Mouse (Mus musculus) erythroid progenitor cell, adult 5-6 weeks (primary cell): ENCODE results near the gene Crybg1. TPM values are rescaled to one million over a fixed set of nuclear protein-coding genes. Genes with fewer than 3 reads are reported as not detected.
A peak's percentile ranks its signal among the peaks of the same experiment; 100 is the strongest.
"Not testable (repeated sequence)": the region's sequence is repeated elsewhere in the genome, so short reads cannot be mapped to it uniquely, and the experiment has no call there.

Experiments
- ATAC-seq: replicated peaks from 2 replicates; pipeline ENCODE4 v1.8.0; 2016; ENCODE audit warnings: moderate number of reproducible peaks, mild to moderate bottlenecking, moderate TSS enrichment, inconsistent platforms; ENCODE audit not compliant: poor library complexity, low FRiP score, severe bottlenecking
- total RNA-seq, 2 experiments: library from RNA; stranded (forward) in 1 of 2; stranded (reverse) in 1 of 2; fragments of 150-400 nt in 1 of 2; fragments of 186-747, 209-891 nt in 1 of 2; gene quantifications; 2 replicates each; pipeline versions ENCODE4 v1.2.3 to v1.2.4; 2015 to 2017; ENCODE audit warnings: low replicate concordance in 2 of 2

Gene Crybg1
- total RNA-seq, 2 experiments from 2014 or later, result 3.8 to 4.2 TPM

DNA sequence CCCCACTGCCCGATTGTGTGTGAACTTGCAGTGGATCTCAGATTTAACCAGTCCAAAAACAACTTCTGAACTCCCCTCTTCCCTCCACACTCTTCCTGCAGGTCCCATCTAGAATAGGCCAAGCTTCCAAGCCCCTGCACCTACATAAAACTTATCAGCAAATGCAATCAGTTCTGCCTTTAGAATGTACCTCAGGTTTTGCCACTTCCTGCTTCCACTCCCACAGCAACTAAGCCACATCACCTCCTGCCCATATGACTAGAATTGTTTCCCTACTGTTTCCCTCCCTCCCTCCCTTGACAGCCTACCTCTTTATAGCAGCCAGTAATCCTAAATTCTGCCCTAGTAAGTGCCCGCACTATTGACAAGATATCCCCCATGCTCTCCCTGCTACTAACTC is 164.8 kb downstream of the Crybg1 start:
- ATAC-seq, result no peak

- no peak for ATAC-seq
Observed at GRCm38 (mm10) chr10:43983241-43983640, 165.4 kb downstream of the Crybg1 start.

DNA sequence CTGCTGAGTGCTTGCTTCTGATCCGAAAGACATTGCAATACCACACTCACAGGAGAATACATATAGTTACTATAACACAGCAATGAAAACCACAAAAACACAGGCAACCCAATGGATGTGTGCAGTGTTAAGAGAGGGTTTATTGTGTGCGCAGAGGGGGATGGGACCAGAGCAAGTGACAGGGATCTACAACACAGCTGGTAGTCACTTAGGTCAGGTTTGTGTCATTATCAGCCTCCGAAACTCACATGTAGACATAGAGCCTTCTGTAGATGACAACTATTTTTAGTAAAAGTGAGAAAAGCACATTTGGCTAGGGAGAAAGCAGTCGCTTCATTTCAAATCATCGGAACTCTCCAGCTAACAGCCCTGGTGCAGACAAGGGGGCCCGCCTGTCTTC is 166.2 kb downstream of the Crybg1 start:
- no peak for ATAC-seq

- not testable (repeated sequence) for ATAC-seq
Observed at GRCm38 (mm10) chr10:43980742-43981141, 167.9 kb downstream of the Crybg1 start.

DNA sequence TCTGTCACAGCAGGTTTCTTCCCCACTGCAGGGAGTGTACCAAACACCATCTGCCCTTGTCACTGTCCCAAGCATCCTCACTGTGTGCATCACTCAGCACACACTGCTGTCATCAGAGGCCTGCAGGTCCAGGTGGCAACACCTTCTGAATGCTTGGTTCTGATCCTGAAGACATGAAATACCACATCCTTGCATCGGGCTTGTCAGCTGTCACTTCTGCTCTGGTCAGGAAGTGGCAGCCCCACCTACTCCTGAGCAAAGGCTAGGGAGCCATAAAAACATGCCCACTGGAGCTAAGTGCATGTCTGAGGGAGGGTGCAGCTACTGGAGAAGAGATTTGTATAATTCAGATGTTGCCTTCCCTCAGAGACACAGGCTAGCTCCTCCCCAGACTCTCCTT is 168.6 kb downstream of the Crybg1 start:
- ATAC-seq, result no peak

DNA sequence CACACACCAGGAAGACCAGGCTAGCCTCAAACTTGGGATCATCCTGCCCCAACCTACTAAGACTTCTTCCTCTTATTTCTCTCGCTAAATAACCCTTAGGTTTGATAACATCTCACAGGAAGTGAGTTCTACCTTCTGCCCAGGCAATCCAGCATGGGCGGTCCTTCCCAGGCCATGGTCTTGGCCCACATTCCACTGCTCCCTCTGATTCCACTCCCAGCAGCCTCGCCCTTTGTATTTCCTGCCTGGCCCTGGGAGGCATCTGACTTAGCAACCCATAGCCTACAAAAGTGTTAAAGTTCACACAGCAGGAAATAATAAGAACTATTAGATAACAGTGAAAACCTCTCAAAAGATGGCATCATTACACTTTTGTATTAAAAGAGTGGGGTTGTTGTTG is 171.3 kb downstream of the Crybg1 start:
- ATAC-seq, result no peak

DNA sequence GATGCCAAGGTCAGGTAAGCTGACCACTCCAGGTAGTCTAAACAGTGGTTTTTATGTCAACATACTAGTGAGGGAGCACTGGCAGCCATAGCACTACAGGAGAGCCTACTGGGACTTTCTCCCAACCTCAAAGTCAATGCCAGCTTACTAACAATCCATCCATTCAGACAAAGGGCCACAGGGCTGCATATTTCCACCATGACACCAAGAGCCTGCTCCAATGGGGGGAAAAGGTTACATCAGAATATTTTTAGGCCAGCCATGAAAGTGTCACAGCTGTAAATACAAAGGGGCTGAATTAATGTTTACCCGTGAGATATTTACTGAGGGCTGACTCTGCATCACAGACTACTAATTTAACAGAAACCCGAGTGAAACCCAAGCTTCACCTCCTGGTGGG is 175.4 kb downstream of the Crybg1 start:
- ATAC-seq, result no peak

- ATAC-seq, result no peak
Observed at GRCm38 (mm10) chr10:43964943-43965342, 183.7 kb downstream of the Crybg1 start.

DNA sequence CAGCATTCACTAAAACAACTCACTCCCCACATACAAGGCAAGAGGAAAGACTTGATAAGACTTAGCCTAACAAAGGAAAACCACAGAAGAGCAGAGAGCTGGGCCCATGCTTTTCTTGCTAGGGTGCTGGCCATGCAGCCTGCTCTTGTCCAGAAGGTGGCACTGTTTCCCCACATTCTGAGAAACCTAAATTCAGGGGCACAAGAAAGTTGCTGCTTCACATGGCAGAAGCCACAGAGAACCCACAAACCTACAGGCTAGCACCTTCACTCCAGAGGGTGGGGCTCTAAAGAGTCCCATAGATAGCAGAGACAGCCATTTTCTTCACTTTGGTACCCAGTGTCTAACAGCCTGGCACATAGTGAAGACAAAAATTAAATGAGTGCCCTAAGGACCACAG is 194.7 kb downstream of the Crybg1 start:
- peak; percentile 62 for ATAC-seq

DNA sequence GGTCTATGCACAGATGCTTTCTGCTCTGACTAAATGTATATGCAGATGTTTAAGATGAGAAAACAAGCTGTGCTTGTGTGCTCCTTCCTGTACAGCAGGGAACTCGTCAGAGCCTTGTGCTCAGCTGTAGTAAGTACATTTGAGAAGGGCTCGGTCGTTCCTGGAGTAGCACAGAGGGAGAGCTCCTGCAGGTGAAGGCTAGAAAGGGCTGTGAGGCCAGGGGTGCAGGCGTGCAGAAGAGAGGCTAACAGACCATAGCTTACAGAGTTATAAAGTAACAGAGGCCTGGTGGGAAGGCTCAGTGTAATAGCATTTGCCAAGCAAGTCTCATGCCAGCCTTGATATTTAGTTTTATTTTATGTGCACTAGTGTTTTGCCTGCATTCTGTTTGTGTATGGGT is 203.2 kb downstream of the Crybg1 start:
- ATAC-seq, result no peak

DNA sequence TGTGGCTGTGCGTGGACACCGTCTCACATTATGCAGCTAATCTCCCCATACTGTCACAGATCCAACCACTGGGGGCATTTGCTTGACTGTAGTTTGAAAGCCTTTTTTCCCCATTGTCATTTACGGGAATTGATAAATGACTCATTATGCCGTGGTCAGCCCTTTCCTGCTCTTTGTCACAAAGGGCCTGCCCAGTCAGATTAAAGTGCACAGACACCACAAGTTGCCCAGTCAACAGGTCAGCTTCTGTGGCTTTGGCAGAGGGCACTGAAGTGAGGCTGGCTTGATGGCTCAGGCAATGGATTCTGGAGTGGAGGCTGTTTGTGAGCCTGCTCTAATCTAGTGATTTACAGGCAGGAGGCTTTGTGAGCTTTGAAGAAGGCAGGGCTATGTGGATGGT is 204.9 kb downstream of the Crybg1 start:
- ATAC-seq, result no peak

DNA sequence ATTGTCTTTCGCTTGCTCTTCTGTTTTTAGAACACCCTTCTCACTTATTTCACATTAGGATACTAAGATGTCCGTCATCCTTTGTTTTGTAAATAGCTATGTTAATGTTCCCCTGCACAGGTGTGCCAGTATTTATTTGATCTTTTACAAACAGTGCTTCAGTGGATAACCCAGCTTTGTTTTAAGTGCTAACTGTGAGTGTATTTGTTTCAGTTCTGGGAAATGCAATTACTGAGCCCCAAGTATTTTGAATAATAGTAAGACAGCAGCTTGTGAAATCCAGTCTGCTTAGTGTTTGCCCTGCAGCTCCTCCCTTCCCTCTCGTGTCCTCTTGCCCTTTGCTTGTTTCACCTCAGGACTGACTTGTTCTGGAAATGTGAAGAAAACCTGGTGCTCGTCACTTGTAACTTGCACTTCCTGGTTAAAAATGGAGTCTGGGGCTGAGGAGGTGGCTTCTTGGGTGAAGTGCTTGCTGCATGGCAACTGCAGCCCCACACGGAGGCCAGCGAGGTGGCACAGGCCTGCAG is 209.5 kb downstream of the Crybg1 start:
- ATAC-seq, result no peak

DNA sequence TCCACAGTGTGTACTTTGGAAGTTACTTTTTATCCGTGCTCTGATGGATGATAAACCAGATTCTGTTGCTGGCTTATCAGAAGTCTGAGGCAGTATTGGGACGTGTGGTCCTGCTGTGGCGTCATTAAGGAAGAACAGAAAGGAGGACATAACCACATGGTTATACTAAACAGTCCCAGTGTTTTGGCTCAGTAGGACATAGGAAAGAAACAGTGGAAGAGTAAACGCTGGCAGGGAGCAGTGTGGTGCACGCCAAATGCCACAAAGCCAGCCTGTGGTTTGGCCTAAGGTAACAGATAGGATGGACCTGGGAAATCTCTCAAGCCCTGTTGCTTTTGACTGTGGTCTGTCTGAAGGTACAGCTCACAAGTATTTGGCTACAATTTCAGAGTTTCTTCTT is 220.1 kb downstream of the Crybg1 start:
- ATAC-seq, result no peak

GRCm38 (mm10) chr10:43927736-43928135 is 220.9 kb downstream of the Crybg1 start:
- no peak for ATAC-seq

DNA sequence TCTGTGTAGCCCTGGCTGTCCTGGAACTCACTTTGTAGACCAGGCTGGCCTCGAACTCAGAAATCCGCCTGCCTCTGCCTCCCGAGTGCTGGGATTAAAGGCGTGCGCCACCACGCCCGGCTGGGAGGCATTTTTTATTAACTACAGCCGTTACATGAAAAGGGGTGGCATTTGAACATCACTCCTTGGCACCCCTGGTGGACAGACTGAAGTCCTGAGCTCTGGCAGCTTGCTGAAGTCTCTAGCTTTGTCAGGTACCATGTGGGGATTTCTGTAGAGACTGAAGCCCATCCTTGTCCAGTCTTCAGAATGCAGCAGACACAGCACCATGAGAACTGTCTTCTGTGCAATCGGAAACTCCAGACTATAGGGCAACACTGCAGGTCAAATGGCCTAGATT is 222.9 kb downstream of the Crybg1 start:
- ATAC-seq, result not testable (repeated sequence)

DNA sequence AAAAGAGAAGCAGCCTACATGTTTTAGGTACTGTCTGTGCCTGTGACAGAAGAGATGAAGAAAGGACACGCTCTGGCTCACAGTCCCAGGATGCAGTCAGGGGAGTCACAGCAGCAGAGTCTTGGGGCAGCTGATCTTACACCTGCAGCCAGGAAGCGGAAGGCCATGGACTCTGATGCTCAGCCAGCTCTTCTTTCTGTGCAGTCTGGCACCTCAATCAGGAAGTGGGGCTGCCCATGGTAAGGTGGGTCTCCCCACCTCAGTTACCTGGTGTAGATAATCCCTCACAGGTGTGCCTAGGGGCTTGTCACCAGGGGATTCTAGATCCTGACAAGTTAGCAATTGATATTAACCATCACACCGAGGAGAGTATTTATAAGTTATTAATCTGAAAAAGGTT is 225.6 kb downstream of the Crybg1 start:
- no peak for ATAC-seq

- peak; percentile 85 for ATAC-seq
Observed at GRCm38 (mm10) chr10:43918696-43919608, 229.7 kb downstream of the Crybg1 start.

DNA sequence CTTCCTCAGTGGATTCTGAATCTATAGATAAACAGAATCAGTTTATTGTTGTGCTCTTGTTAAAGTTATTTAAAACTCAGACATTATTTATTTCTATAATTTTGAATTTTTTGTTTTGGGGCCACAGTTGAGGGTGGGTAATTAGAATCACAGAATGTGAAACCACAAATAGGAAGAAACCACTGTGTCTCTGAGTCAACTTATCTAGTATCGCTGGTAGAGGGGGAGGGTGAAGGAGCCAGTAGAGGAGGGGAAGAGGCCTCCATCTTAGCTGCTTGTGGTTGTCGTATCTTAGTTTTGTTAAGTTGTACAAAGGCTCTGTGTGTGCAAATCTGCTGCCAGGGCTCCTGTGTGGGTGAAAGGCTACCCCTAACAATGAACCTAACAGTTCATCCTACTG is 231.9 kb downstream of the Crybg1 start:
- no peak for ATAC-seq

- ATAC-seq, result no peak
Observed at GRCm38 (mm10) chr10:43916181-43916580, 232.5 kb downstream of the Crybg1 start.

DNA sequence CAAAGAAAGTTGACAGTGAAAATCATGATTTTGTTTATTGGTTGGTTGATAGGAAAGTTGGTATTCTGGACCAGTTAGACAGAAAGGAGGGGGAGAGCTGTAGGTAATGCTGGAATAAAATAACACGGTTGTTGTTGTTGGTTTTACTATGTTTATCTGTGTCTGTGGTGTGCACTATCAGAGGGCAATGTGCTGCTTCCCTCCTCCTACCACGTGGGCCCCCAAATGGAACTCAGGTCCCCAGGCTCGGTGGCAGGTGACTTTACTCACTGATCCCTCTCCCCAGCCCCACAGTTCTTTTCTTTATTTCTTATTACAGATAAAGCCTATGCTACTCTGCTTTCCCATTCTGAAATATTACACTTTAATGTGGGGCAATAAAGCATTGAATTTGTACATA is 236.4 kb downstream of the Crybg1 start:
- no peak for ATAC-seq

- no peak for ATAC-seq
Observed at GRCm38 (mm10) chr10:43910873-43911142, 237.8 kb downstream of the Crybg1 start.
